Mouse (Mus musculus) myocyte (in vitro differentiated cells): ENCODE data around the gene Fdx1. TPM values are rescaled to one million over a fixed set of nuclear protein-coding genes. Genes with fewer than 3 reads are reported as not detected.

ENCODE experiments used
- H3K27me3 ChIP-seq: one replicate; pipeline ENCODE4 v1.6.1; 2011; ENCODE audit not compliant: control insufficient read depth, insufficient read depth, insufficient read length
- H3K36me3 ChIP-seq: one replicate; pipeline ENCODE4 v1.6.1; 2011; ENCODE audit not compliant: control insufficient read depth, insufficient read depth
- H3K4me2 ChIP-seq: one replicate; pipeline ENCODE4 v1.6.1; 2011; ENCODE audit warnings: low read depth, control low read depth
- H3K4me3 ChIP-seq: one replicate; pipeline ENCODE4 v1.5.1; 2011; ENCODE audit warnings: mild to moderate bottlenecking, control low read depth, moderate library complexity
- H3K79me2 ChIP-seq: one replicate; pipeline ENCODE4 v1.6.1; 2011; ENCODE audit not compliant: control insufficient read depth, insufficient read depth
- H3ac ChIP-seq: one replicate; pipeline ENCODE4 v1.6.1; 2011; ENCODE audit not compliant: control insufficient read depth, insufficient read length
- CEBPB ChIP-seq: IDR thresholded peaks from 2 replicates; pipeline ENCODE4 v1.6.1; 2011; ENCODE audit warnings: mild to moderate bottlenecking, moderate library complexity; ENCODE audit not compliant: poor library complexity, insufficient read depth, severe bottlenecking
- E2F4 ChIP-seq: IDR thresholded peaks from one replicate; pipeline ENCODE4 v1.6.1; 2011; ENCODE audit warnings: mild to moderate bottlenecking, control low read depth, moderate library complexity; ENCODE audit not compliant: insufficient read depth
- MAX ChIP-seq: IDR thresholded peaks from one replicate; pipeline ENCODE4 v1.6.1; 2011; ENCODE audit warnings: low read depth, mild to moderate bottlenecking, control low read depth
- MYOD1 ChIP-seq, 3 experiments: IDR thresholded peaks; one replicate each; pipeline ENCODE4 v1.6.1; 2011; ENCODE audit warnings: control low read depth in 2 of 3, low read depth in 2 of 3, mild to moderate bottlenecking in 2 of 3, moderate library complexity in 1 of 3; ENCODE audit not compliant: insufficient read length in 2 of 3, control insufficient read depth in 1 of 3
- MYOG ChIP-seq, 3 experiments: IDR thresholded peaks; one replicate each; pipeline ENCODE4 v1.6.1; 2011; ENCODE audit warnings: control low read depth in 2 of 3, low read depth in 2 of 3, mild to moderate bottlenecking in 2 of 3; ENCODE audit not compliant: insufficient read length in 2 of 3, control insufficient read depth in 1 of 3, insufficient read depth in 1 of 3
- POLR2A ChIP-seq: IDR thresholded peaks from one replicate; pipeline ENCODE4 v1.6.1; 2011; ENCODE audit warnings: low read depth, mild to moderate bottlenecking, control low read depth, moderate library complexity; ENCODE audit not compliant: insufficient read length
- POLR2AphosphoS2 ChIP-seq: IDR thresholded peaks from one replicate; pipeline ENCODE4 v1.6.1; 2011; ENCODE audit warnings: low read depth, control low read depth; ENCODE audit not compliant: insufficient read length
- REST ChIP-seq: IDR thresholded peaks from one replicate; pipeline ENCODE4 v1.6.1; 2011; ENCODE audit warnings: mild to moderate bottlenecking, control low read depth, moderate library complexity; ENCODE audit not compliant: insufficient read depth, insufficient read length
- SRF ChIP-seq: IDR thresholded peaks from one replicate; pipeline ENCODE4 v1.6.1; 2011; ENCODE audit warnings: low read depth; ENCODE audit not compliant: control insufficient read depth, insufficient read length
- TCF12 ChIP-seq: IDR thresholded peaks from one replicate; pipeline ENCODE4 v1.6.1; 2011; ENCODE audit warnings: mild to moderate bottlenecking, control low read depth; ENCODE audit not compliant: poor library complexity, insufficient read depth, severe bottlenecking
- TCF3 ChIP-seq: IDR thresholded peaks from one replicate; pipeline ENCODE4 v1.6.1; 2011; ENCODE audit warnings: low read depth, control low read depth; ENCODE audit not compliant: insufficient read length
- USF1 ChIP-seq: IDR thresholded peaks from one replicate; pipeline ENCODE4 v1.6.1; 2011; ENCODE audit warnings: low read depth, mild to moderate bottlenecking, control low read depth, moderate library complexity
- polyA plus RNA-seq: library from polyadenylated mRNA; unstranded; fragments of >200 nt; fragmentation: generic; extraction: Trizol; gene quantifications from one replicate; pipeline ENCODE4 v1.2.1, GENCODE M21; 2012; ENCODE audit warnings: missing spikeins

Fdx1 gene
- polyA plus RNA-seq, 1 experiment: 16.0 TPM

DNA sequence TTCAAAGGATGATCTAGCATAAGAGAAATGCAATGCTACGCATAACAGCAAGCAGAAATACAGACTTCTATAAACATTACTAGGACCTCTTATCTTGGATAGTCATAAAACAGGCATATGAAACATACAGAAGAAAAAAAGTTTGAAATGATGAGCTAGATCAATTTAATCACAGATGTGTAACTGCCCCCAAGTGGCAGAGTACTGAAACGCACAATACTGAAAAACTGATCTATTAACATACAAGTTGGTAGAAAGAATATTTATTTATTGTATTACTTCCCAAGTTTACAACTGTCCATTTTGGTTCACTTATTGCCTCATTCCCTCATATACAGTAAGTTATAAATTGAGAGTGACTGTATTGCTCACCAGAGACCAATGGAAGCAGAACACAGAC is 12.0 kb downstream of the Fdx1 start:
- Histone ChIP-seq H3K4me2 (no peak overlapping the region), H3K4me3 (no peak overlapping the region), H3K27me3 (no peaks in the 10 kb centered on the region), H3K79me2 (no peaks in the 10 kb centered on the region), H3K36me3 (peaks cover 8% of the 10 kb centered on the region), H3ac (no peak overlapping the region)
- TF ChIP-seq POLR2AphosphoS2 (no peak), CEBPB (no peak), SRF (no peak), MAX (no peak), REST (no peak), E2F4 (no peak), USF1 (no peak), MYOD1 (IDR thresholded peaks at IDR 0.05; ENCODE audit: control insufficient read depth in 1 of 3, insufficient read length in 2 of 3, low read depth in 2 of 3) (no peak), TCF3 (no peak), TCF12 (no peak), MYOG (IDR thresholded peaks at IDR 0.05; ENCODE audit: control insufficient read depth in 1 of 3, insufficient read depth in 1 of 3, insufficient read length in 2 of 3, low read depth in 2 of 3) (no peak), POLR2A (no peak)

DNA sequence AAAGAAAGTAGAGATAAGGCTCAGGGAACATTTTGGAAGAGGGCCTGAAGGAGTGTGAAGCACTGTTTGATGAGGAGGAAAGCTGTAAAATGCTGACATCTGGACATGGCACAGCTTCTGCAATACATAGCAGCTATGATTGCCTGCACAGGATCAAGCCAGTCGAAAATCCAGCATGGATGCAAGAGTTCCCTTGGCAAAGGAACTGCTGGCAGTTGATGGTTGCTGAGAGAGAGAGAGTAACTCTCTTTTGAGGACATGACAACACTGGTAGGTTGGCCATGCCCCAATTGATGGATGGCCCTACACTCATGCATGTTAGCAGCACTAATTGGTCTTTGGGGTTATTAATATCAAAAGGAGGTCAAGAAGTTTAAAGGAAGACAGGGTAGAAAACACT is 12.7 kb downstream of the Fdx1 start:
- Histone ChIP-seq H3ac (no peak overlapping the region), H3K4me2 (no peak overlapping the region), H3K79me2 (no peaks in the 10 kb centered on the region), H3K27me3 (no peaks in the 10 kb centered on the region), H3K36me3 (peaks cover 11% of the 10 kb centered on the region), H3K4me3 (no peak overlapping the region)
- TF ChIP-seq POLR2AphosphoS2: no peak
- no peak for TF ChIP-seq TCF3
- no peak for TF ChIP-seq TCF12
- no peak for TF ChIP-seq USF1

DNA sequence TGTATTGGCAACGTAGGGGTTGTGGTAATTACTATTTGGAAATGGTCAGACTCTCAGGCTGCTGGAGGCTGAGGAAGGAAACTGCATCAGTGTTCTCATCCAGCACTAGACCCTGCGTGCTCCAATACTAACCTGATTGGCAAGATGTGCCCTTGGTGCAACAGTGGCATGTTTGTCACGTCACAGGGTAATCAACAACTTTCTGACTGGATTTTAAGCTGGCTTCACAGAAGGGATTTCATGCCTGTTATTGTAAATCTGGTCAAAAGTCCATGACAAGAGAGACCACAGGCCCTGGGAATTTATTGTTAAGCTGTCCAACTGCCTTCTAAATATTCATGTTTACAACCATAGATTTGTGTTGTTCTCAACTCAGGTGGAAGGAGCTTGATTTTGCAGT is 13.1 kb downstream of the Fdx1 start:
- no peak overlapping the region for H3K4me3 ChIP-seq
- no peaks in the 10 kb centered on the region for H3K27me3 ChIP-seq
- no peak overlapping the region for H3K4me2 ChIP-seq
- no peaks in the 10 kb centered on the region for H3K79me2 ChIP-seq
- no peak overlapping the region for H3ac ChIP-seq
- TF ChIP-seq POLR2AphosphoS2: no peak
- TF ChIP-seq TCF12: no peak
- TF ChIP-seq REST: no peak
- peaks cover 11% of the 10 kb centered on the region for H3K36me3 ChIP-seq

DNA sequence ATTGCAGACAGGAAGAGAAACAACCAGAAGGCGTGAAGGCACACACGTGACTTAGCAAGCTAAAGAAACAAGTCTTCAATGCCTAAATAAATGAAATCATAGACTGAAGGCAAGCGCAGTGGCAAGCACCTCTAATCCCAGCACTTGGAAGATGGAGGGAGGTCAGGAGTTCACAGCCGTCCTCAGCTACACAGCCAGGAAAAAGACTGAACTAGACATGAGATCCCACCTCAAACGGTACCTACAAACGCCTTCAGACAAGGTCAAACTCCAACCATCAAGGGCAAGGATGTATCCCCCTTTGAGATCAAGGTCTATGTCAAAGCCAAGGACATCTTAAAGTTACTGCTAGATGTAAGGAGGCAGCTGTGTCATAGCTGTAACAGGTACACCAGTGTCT is 19.4 kb downstream of the Fdx1 start:
- H3K79me2 ChIP-seq: no peaks in the 10 kb centered on the region
- H3K36me3 ChIP-seq: peaks cover 8% of the 10 kb centered on the region
- H3K27me3 ChIP-seq: no peaks in the 10 kb centered on the region
- H3ac ChIP-seq: no peak overlapping the region
- no peak for TF ChIP-seq MAX
- no peak for TF ChIP-seq TCF12
- TF ChIP-seq E2F4: no peak
- TF ChIP-seq SRF: no peak
- no peak overlapping the region for H3K4me2 ChIP-seq
- H3K4me3 ChIP-seq: no peak overlapping the region

DNA sequence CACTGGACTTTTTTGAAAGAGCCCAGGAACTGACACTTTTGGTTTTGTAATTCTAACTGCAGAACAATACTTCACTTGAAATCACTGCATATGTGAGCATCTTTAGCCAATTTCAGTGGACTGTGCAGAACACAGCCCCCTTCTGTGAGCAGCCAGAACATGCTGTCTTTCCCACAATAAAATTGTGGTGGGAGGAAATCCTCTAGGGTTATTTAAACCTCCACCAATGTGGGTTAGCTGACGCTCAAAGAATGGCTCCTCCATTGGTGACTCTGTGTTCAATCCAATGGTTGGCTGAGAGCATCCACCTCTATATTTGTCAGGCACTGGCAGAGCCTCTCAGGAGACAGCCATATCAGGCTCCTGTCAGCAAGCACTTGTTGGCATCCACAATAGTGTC is 28.7 kb downstream of the Fdx1 start:
- H3K4me3 ChIP-seq: no peak overlapping the region
- no peaks in the 10 kb centered on the region for H3K79me2 ChIP-seq
- H3K27me3 ChIP-seq: no peaks in the 10 kb centered on the region
- no peaks in the 10 kb centered on the region for H3K36me3 ChIP-seq
- H3ac ChIP-seq: no peak overlapping the region
- no peak overlapping the region for H3K4me2 ChIP-seq
- TF ChIP-seq MYOG (IDR thresholded peaks at IDR 0.05; ENCODE audit: control insufficient read depth in 1 of 3, insufficient read depth in 1 of 3, insufficient read length in 2 of 3, low read depth in 2 of 3): no peak
- no peak for TF ChIP-seq CEBPB
- no peak for TF ChIP-seq MAX
- no peak for TF ChIP-seq TCF3
- no peak for TF ChIP-seq USF1
- TF ChIP-seq SRF: no peak
- no peak for TF ChIP-seq MYOD1 (IDR thresholded peaks at IDR 0.05; ENCODE audit: control insufficient read depth in 1 of 3, insufficient read length in 2 of 3, low read depth in 2 of 3)
- TF ChIP-seq POLR2A: no peak
- no peak for TF ChIP-seq TCF12

DNA sequence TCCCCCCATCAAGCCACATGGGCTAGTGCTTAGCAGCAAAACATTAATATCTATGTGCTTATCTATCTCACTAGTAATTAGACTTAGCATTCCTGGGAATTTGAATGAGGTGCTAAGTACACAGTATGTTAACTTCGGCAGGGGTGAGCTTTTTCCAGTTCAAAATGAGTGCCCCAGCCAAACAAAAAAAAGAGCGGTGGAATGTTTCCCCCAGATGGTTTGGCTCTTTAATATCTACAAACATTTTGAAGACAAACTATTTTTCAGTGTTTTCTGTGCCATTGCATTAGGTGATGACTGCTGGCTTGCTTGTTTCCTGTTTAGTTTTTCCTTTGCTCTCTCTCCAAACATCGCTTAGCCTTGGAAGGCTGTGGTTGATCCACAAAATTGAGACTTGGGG is 31.4 kb downstream of the Fdx1 start:
- Histone ChIP-seq H3K4me2 (no peak overlapping the region), H3ac (no peak overlapping the region), H3K36me3 (no peaks in the 10 kb centered on the region), H3K4me3 (no peak overlapping the region), H3K27me3 (no peaks in the 10 kb centered on the region), H3K79me2 (no peaks in the 10 kb centered on the region)
- TF ChIP-seq TCF3: no peak
